Comparison of ENCODE assay signal across 24 mouse cellular contexts in the genomic region with DNA sequence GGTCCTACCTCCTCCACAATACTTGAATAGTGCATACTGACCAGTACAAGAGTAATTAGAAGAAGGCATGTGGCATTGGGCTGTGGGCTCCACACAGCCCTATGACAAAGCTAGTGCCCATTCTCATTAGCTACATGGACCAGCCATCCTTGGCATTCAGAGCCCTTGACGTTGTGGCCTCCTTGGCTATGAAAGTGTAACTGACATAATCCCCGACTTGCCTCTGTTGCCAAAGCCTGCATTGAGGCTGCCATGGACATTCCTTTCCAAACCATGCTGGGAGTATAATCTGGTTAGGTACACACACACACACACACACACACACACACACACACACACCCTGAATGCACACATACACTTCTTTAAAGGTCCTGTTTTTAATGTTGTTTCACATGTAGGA.
A peak's percentile ranks its signal among the peaks of the same experiment; 100 is the strongest.
DNase-seq lines count a peak whose midpoint lies in the region; ATAC-seq and TF ChIP-seq lines count a peak whose summit lies in the region.
"Had no signal": no experiment of that assay in that cellular context is flagged by ENCODE, and none has a peak within 500 bp of the region (broad histone marks: within the 10 kb centered on the region; RNA-seq: fewer than 3 reads in every experiment).

No protein-coding gene starts in this region.

- no peak overlapping the region for H3K4me3 ChIP-seq in cerebellum, adult 2 months (replicated peaks; ENCODE audit: insufficient read depth, low read depth, low read length)
- H3K4me3 ChIP-seq in forebrain, embryonic 15.5 days: no peak overlapping the region
- H3K4me3 ChIP-seq in forebrain, embryonic 16.5 days (replicated peaks; ENCODE audit: low read length): no peak overlapping the region
- no peak overlapping the region for H3K4me3 ChIP-seq in layer of hippocampus, adult 2 months
- H3K4me3 ChIP-seq: embryonic facial prominence, embryonic 12.5 days; embryonic facial prominence, embryonic 15.5 days; forebrain, embryonic 12.5 days; heart, embryonic 12.5 days; heart, embryonic 15.5 days; hindbrain, embryonic 10.5 days had no signal

- no peaks in the 10 kb centered on the region for H3K4me1 ChIP-seq in cerebellum, adult 2 months (ENCODE audit: control insufficient read depth, insufficient read depth, low read length)
- peaks cover 68% of the 10 kb centered on the region for H3K4me1 ChIP-seq in forebrain, embryonic 15.5 days
- peaks cover 51% of the 10 kb centered on the region for H3K4me1 ChIP-seq in forebrain, embryonic 16.5 days (replicated peaks; ENCODE audit: control insufficient read depth, insufficient read depth, low read length)

- H3K9me3 ChIP-seq in forebrain, embryonic 15.5 days: no peaks in the 10 kb centered on the region
- H3K9me3 ChIP-seq in forebrain, embryonic 16.5 days (ENCODE audit: control insufficient read depth, low read length): no peaks in the 10 kb centered on the region
- H3K9me3 ChIP-seq: embryonic facial prominence, embryonic 12.5 days; embryonic facial prominence, embryonic 15.5 days; forebrain, embryonic 12.5 days; heart, embryonic 12.5 days; heart, embryonic 15.5 days had no signal

- WGBS in cerebellum, adult 2 months: 28% methylated on average over 2 of the region's 2 CpGs
- WGBS in forebrain, embryonic 15.5 days: 48% methylated on average over 2 of the region's 2 CpGs
- 60% methylated on average over 2 of the region's 2 CpGs for WGBS in forebrain, embryonic 16.5 days

- peaks cover 16% of the 10 kb centered on the region for H3K36me3 ChIP-seq in forebrain, embryonic 15.5 days
- H3K36me3 ChIP-seq in forebrain, embryonic 16.5 days (ENCODE audit: control insufficient read depth, insufficient read depth): peaks cover 14% of the 10 kb centered on the region

- H3K4me2 ChIP-seq in forebrain, embryonic 15.5 days (replicated peaks): no peak overlapping the region
- no peak overlapping the region for H3K4me2 ChIP-seq in forebrain, embryonic 16.5 days (ENCODE audit: low read length)
- H3K4me2 ChIP-seq: embryonic facial prominence, embryonic 12.5 days; embryonic facial prominence, embryonic 15.5 days; forebrain, embryonic 12.5 days; heart, embryonic 12.5 days; heart, embryonic 15.5 days; hindbrain, embryonic 14.5 days had no signal

- H3K27ac ChIP-seq in cerebellum, adult 2 months (ENCODE audit: insufficient read depth, low read length): no peak overlapping the region
- H3K27ac ChIP-seq in forebrain, embryonic 15.5 days (replicated peaks): peak overlapping the region; percentile 33
- H3K27ac ChIP-seq in forebrain, embryonic 16.5 days (ENCODE audit: low read length): no peak overlapping the region
- H3K27ac ChIP-seq in layer of hippocampus, adult 2 months: peak overlapping the region; percentile 77; the same call in 1 of the 2 replicates
- H3K27ac ChIP-seq: embryonic facial prominence, embryonic 12.5 days; embryonic facial prominence, embryonic 15.5 days; forebrain, embryonic 12.5 days; heart, embryonic 15.5 days; hindbrain, embryonic 10.5 days had no signal

- no peaks in the 10 kb centered on the region for H3K27me3 ChIP-seq in cerebellum, adult 2 months (ENCODE audit: control insufficient read depth, insufficient read depth, low read length)
- H3K27me3 ChIP-seq in forebrain, embryonic 15.5 days: no peaks in the 10 kb centered on the region
- no peaks in the 10 kb centered on the region for H3K27me3 ChIP-seq in forebrain, embryonic 16.5 days (replicated peaks; ENCODE audit: control insufficient read depth, insufficient read depth, low read length)
- H3K27me3 ChIP-seq: embryonic facial prominence, embryonic 12.5 days; embryonic facial prominence, embryonic 15.5 days; forebrain, embryonic 12.5 days; heart, embryonic 12.5 days; heart, embryonic 15.5 days had no signal

- TF ChIP-seq POLR2A in cerebellum, adult 2 months (IDR thresholded peaks at IDR 0.05; ENCODE audit: borderline replicate concordance, insufficient read depth, low read length): no peak

- ATAC-seq in forebrain, embryonic 15.5 days (replicated peaks): no peak
- no peak for ATAC-seq in forebrain, embryonic 16.5 days
- ATAC-seq: intestine, postnatal 0 days; Patski had no signal

- peak; percentile 64 to 69 for DNase-seq in cerebellum, postnatal 10 days
- DNase-seq in cerebellum, adult 2 months: no peak
- no peak for DNase-seq in layer of hippocampus, adult 2 months (ENCODE audit: low spot score in 2 of 2)
- no peak for DNase-seq in layer of hippocampus, postnatal 36 days
- DNase-seq: adrenal gland, postnatal 10 days; adrenal gland, postnatal 36 days; cerebellum, adult 18-20 months; cerebellum, postnatal 25 days; gastrocnemius, postnatal 25 days; heart, adult 18-20 months; heart, postnatal 10 days; heart, postnatal 36 days; kidney, adult 2 months had no signal

- no peak for TF ChIP-seq CTCF in cerebellum, adult 2 months (IDR thresholded peaks at IDR 0.05; ENCODE audit: borderline replicate concordance, insufficient read depth, low read depth, low read length)
- no peak for TF ChIP-seq CTCF in layer of hippocampus, adult 2 months (conservative IDR thresholded peaks at IDR 0.05)

- no peak overlapping the region for H3K9ac ChIP-seq in forebrain, embryonic 15.5 days (replicated peaks)
- H3K9ac ChIP-seq in forebrain, embryonic 16.5 days (replicated peaks; ENCODE audit: low read depth, low read length): no peak overlapping the region
- H3K9ac ChIP-seq: embryonic facial prominence, embryonic 12.5 days; embryonic facial prominence, embryonic 15.5 days; forebrain, embryonic 12.5 days; heart, embryonic 12.5 days; heart, embryonic 15.5 days; hindbrain, embryonic 14.5 days had no signal

Comparison
In these comparisons a context has a peak if more than half of its experiments do, and no peak if none do; other contexts are left out.
1. DNase-seq: peak in cerebellum, postnatal 10 days (2 of 2); none in cerebellum, adult 2 months (0 of 2), layer of hippocampus, adult 2 months (0 of 2) and layer of hippocampus, postnatal 36 days (0 of 2).
2. H3K27ac ChIP-seq: peak in forebrain, embryonic 15.5 days (single experiment) and layer of hippocampus, adult 2 months (single experiment); none in cerebellum, adult 2 months (single experiment) and forebrain, embryonic 16.5 days (single experiment).